Mouse (Mus musculus) limb, embryonic 11.5 days (tissue): ENCODE results near the gene Col1a2. TPM values are rescaled to one million over a fixed set of nuclear protein-coding genes. Genes with fewer than 3 reads are reported as not detected.

Source experiments
- ATAC-seq: fragments of 200-750 bp; cut with Nextera tagmentation; 2 replicates; pipeline ENCODE4 v1.8.0; 2017; ENCODE audit warnings: low read depth; ENCODE audit not compliant: insufficient number of reproducible peaks, low FRiP score, low TSS enrichment
- DNase-seq: peaks from one replicate; pipeline ENCODE4 v3.0.0-alpha.2; 2015; ENCODE audit warnings: low spot score
- H3K27ac ChIP-seq: fragments of 300-500 bp; sonication (generic); replicated peaks from 2 replicates; pipeline ENCODE4 v1.5.1; 2014; ENCODE audit warnings: low read depth, mild to moderate bottlenecking, low read length
- H3K27me3 ChIP-seq: fragments of 300-500 bp; sonication (generic); 2 replicates; pipeline ENCODE4 v1.6.1; 2014; ENCODE audit warnings: mild to moderate bottlenecking, low read length, mixed read lengths; ENCODE audit not compliant: control insufficient read depth, insufficient read depth
- H3K36me3 ChIP-seq: fragments of 300-500 bp; sonication (generic); 2 replicates; pipeline ENCODE4 v1.6.1; 2014; ENCODE audit warnings: mild to moderate bottlenecking, low read length, moderate library complexity, mixed read lengths; ENCODE audit not compliant: control insufficient read depth, insufficient read depth
- H3K4me1 ChIP-seq: fragments of 300-500 bp; sonication (generic); 2 replicates; pipeline ENCODE4 v1.6.1; 2014; ENCODE audit warnings: low read length, mixed read lengths; ENCODE audit not compliant: control insufficient read depth, insufficient read depth
- H3K4me2 ChIP-seq: fragments of 300-500 bp; sonication (generic); 2 replicates; pipeline ENCODE4 v1.6.1; 2014; ENCODE audit warnings: low read depth, mild to moderate bottlenecking, moderate library complexity; ENCODE audit not compliant: severe bottlenecking
- H3K4me3 ChIP-seq: fragments of 300-500 bp; sonication (generic); 2 replicates; pipeline ENCODE4 v1.5.1; 2014; ENCODE audit warnings: low read depth, low read length
- H3K9ac ChIP-seq: fragments of 300-500 bp; sonication (generic); 2 replicates; pipeline ENCODE4 v1.6.1; 2014; ENCODE audit warnings: mild to moderate bottlenecking, low read length
- H3K9me3 ChIP-seq: fragments of 300-500 bp; sonication (generic); 2 replicates; pipeline ENCODE4 v1.6.1; 2016; ENCODE audit warnings: low read length; ENCODE audit not compliant: control insufficient read depth
- WGBS: fragments of 180-500 bp; shearing (Covaris S2); extraction: QIAGEN DNeasy Blood & Tissue Kit; methylation state at CpG from one replicate; pipeline ENCODE4 v1.1.7; 2014; 5-methylcytosine and 5-hydroxymethylcytosine counted together
- polyA plus RNA-seq: library from polyadenylated mRNA; unstranded; fragments of >200 nt; fragmentation: Nextera tagmentation; extraction: Ambion mirVana; gene quantifications from 2 replicates; pipeline ENCODE4 v1.2.1, GENCODE M21; 2014

Gene Col1a2
- polyA plus RNA-seq, 1 experiment from 2014 or later: 243 TPM

DNA sequence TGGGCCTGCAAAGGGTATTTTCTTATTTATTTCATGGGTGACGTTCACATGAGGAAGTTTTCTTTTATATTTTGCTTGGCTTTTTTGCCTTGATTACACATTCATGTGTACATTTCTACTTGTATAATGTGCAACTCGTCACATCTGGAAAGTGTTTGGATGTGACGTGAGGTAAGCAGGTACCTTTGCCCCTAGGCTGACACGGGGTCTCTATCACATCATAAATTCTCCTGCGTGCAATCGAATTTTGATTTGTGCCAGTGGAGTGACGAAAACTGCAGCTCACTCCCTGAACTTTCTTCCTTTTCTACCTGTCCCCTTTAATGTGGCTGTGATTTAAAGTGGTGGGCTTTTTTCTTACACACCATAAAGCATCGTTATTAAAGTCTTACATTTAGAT is 52.5 kb downstream of the Col1a2 start:
- peaks cover 41% of the 10 kb centered on the region for H3K4me1 ChIP-seq
- peak overlapping the region; percentile 89; the same call in 1 of the 2 replicates for H3K27ac ChIP-seq

DNA sequence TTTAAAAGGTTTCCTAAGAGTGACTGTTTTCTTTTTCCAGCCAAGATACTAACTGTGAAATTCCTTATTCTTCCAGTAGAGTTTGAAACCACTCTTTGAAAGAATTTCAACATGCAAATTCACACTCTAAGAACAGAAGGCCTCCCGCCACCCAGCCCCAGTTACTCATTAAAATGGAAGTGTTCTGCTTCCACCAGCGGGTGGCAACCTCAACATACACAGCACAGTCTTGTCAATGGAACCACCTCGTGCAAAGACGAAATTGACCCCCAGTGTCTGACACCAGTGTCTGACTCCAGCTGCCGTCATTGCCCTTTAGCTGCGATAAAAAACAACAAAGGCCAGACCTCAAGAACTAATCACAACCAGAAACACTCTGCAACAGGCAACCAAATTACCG is 53.1 kb downstream of the Col1a2 start:
- ATAC-seq (peak; percentile 84), DNase-seq (peak; percentile 88)
- no peaks in the 10 kb centered on the region for H3K27me3 ChIP-seq
- no peak overlapping the region; the same call in 1 of the 2 replicates for H3K4me2 ChIP-seq
- no peaks in the 10 kb centered on the region for H3K9me3 ChIP-seq
- H3K4me1 ChIP-seq: peaks cover 44% of the 10 kb centered on the region
- H3K9ac ChIP-seq: no peak overlapping the region
- H3K36me3 ChIP-seq: no peaks in the 10 kb centered on the region
- no peak overlapping the region for H3K4me3 ChIP-seq
- WGBS: 3% methylated on average over 7 of the region's 7 CpGs
- H3K27ac ChIP-seq: peak overlapping the region; percentile 89

More for the DNA sequence above, 52.5 kb downstream of the Col1a2 start:
- DNase-seq (peak; percentile 91), ATAC-seq (peak; percentile 78)
- Histone ChIP-seq H3K9ac (no peak overlapping the region), H3K36me3 (no peaks in the 10 kb centered on the region), H3K9me3 (no peaks in the 10 kb centered on the region), H3K27me3 (no peaks in the 10 kb centered on the region), H3K4me3 (no peak overlapping the region), H3K4me2 (no peak overlapping the region)
- 9% methylated on average over 8 of the region's 8 CpGs for WGBS

DNA sequence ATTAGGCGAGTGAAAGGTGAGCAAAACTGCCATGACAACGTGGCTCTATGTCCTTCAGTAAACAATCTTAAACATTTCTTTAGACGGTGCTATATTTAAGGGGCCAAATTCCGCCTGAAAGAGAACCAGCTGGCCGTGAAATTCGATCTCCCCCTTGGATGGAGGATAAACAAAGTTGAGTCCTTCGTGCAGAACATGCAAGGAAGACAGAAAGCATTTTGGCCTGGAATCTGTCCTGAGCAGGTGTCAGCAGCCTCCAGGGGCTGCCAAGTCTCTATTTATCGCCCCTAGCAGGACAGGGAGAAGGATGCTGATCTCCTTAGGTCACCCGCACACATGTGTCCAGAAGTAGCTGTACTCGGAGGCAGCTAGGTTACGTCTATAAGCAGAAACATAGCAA is 56.5 kb downstream of the Col1a2 start:
- 8% methylated on average over 11 of the region's 11 CpGs for WGBS
- Histone ChIP-seq H3K27ac (peak overlapping the region; percentile 85), H3K4me3 (no peak overlapping the region), H3K4me2 (0 out of 2 replicates have a peak overlapping the region, but pooled peaks have one; percentile 7), H3K36me3 (no peaks in the 10 kb centered on the region), H3K27me3 (no peaks in the 10 kb centered on the region), H3K4me1 (peaks cover 32% of the 10 kb centered on the region), H3K9me3 (no peaks in the 10 kb centered on the region), H3K9ac (no peak overlapping the region)
- DNase-seq (peak; percentile 75), ATAC-seq (peak; percentile 24; the same call in 1 of the 2 replicates)

DNA sequence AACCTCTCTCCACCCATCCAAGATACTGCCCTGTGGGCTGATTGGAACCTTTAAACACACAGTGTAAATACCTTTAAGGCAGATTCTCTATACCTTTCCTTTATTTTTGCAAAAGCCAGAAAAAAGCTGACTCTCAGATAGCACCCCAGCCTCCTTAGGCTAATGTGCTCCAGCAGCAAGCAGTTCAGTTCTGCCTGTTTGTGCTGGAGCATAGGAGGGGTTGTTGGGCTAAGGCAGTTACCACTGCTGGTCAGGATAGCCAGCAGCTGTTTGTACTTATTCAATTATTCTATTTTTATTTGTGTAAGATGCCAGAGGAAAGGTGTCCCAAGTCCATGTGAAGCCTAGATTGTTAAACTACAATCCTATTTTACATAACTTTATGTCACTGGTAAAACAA is 57.0 kb downstream of the Col1a2 start:
- H3K4me1 ChIP-seq: peaks cover 32% of the 10 kb centered on the region
- no peak for ATAC-seq

DNA sequence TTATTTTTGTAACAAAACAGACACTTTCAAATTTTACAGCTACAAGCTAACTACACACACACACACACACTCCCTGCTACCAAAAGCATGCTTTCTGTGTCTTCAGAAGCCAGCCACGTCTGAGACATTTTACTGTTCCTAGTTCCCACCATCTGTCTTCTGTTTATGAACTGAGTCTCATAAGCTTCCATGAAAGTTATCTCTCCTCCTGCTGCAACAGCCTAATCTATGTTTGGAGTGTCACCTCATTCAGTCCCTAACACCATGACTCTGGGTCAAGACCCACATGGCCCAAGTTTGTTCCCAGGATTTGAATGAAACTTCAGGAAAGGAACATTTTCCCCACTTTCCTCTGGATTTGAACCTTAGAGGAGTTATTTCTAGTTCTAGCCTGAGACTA is 57.8 kb downstream of the Col1a2 start:
- ATAC-seq (no peak), DNase-seq (no peak)
- Histone ChIP-seq H3K4me2 (no peak overlapping the region), H3K36me3 (no peaks in the 10 kb centered on the region), H3K27me3 (no peaks in the 10 kb centered on the region), H3K4me1 (peaks cover 32% of the 10 kb centered on the region), H3K9me3 (no peaks in the 10 kb centered on the region), H3K27ac (peak overlapping the region; percentile 39; the same call in 1 of the 2 replicates), H3K9ac (no peak overlapping the region), H3K4me3 (no peak overlapping the region)
- 10% methylated on average over 1 of the region's 1 CpGs for WGBS

More for the DNA sequence above, 57.0 kb downstream of the Col1a2 start:
- no peaks in the 10 kb centered on the region for H3K9me3 ChIP-seq
- no peaks in the 10 kb centered on the region for H3K36me3 ChIP-seq
- DNase-seq: no peak
- H3K27ac ChIP-seq: peak overlapping the region; percentile 85
- no peaks in the 10 kb centered on the region for H3K27me3 ChIP-seq
- H3K4me3 ChIP-seq: no peak overlapping the region
- no peak overlapping the region for H3K9ac ChIP-seq
- H3K4me2 ChIP-seq: 0 out of 2 replicates have a peak overlapping the region, but pooled peaks have one; percentile 7

DNA sequence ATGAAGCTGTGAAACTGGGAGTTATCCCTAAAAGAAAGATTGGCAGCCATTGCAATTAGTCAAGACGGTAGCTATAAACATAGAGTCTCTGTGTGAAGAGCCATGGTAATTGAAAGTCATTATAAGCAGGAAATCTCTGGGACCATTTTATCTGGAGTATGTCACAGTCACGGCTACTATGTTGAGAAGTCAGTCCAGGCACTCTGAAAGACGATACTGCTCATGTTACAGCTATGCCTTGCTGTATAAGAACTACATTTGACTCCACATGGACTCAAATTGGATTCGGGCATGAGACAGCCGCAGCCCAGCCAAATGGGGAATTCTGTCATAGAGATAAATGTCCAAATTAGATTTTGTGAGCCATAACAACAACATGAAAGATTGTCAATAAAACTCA is 58.9 kb downstream of the Col1a2 start:
- Histone ChIP-seq H3K36me3 (no peaks in the 10 kb centered on the region), H3K4me1 (peaks cover 23% of the 10 kb centered on the region), H3K4me3 (no peak overlapping the region), H3K9ac (no peak overlapping the region), H3K27ac (no peak overlapping the region), H3K4me2 (no peak overlapping the region), H3K27me3 (no peaks in the 10 kb centered on the region), H3K9me3 (no peaks in the 10 kb centered on the region)
- no peak for DNase-seq
- WGBS: 52% methylated on average over 5 of the region's 5 CpGs
- ATAC-seq: no peak

DNA sequence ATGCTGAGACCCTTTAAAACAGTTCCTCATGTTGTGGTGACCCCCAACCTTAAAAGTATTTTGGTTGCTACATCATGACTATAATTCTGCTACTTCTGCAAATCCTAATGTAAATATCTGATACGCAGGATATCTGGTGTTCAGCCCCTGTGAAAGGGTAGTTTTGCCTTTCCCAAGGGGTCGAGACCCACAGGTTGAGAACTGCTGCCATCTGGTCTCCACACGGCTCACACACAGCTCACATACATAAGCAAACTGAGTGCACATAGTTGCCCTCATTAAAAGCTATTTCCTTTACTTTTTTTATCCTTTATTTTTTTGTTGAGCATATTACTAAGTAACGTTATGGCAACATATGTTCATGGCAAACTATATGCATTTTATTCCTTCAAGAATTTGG is 65.8 kb downstream of the Col1a2 start:
- DNase-seq (peak; percentile 86), ATAC-seq (peak; percentile 67; the same call in 1 of the 2 replicates)
- no peak overlapping the region for H3K4me3 ChIP-seq
- H3K9me3 ChIP-seq: no peaks in the 10 kb centered on the region
- H3K9ac ChIP-seq: no peak overlapping the region
- no peaks in the 10 kb centered on the region for H3K27me3 ChIP-seq
- H3K36me3 ChIP-seq: no peaks in the 10 kb centered on the region
- peaks cover 10% of the 10 kb centered on the region; the same call in 1 of the 2 replicates for H3K4me1 ChIP-seq
- 18% methylated on average over 4 of the region's 4 CpGs for WGBS
- no peak overlapping the region for H3K4me2 ChIP-seq
- peak overlapping the region; percentile 56; the same call in 1 of the 2 replicates for H3K27ac ChIP-seq

DNA sequence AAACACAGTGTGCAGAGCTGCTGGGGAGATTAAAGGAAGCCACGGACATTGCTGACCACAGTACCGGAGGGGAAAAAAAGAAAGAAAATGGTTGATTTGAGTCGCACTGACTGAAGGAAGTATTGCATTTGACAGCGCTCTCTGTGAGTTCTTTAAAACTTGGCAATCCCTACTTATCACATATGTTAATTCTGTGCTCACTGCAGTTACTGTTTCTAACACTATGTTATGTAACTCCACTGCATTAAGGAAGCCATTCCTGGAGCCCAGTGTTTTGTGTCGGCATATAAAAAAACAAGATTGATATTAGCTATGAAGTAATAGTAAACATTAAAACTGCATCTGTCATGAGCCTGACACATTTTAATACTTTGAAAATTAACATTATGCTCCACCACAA is 73.1 kb downstream of the Col1a2 start:
- H3K27ac ChIP-seq: no peak overlapping the region
- 0 out of 2 replicates have a peak, but pooled peaks cover 2% of the 10 kb centered on the region for H3K4me1 ChIP-seq
- DNase-seq: no peak
- no peak overlapping the region for H3K9ac ChIP-seq
- H3K27me3 ChIP-seq: no peaks in the 10 kb centered on the region
- no peak overlapping the region for H3K4me3 ChIP-seq
- H3K36me3 ChIP-seq: no peaks in the 10 kb centered on the region
- H3K9me3 ChIP-seq: no peaks in the 10 kb centered on the region
- no peak for ATAC-seq
- 66% methylated on average over 5 of the region's 5 CpGs for WGBS
- H3K4me2 ChIP-seq: no peak overlapping the region

DNA sequence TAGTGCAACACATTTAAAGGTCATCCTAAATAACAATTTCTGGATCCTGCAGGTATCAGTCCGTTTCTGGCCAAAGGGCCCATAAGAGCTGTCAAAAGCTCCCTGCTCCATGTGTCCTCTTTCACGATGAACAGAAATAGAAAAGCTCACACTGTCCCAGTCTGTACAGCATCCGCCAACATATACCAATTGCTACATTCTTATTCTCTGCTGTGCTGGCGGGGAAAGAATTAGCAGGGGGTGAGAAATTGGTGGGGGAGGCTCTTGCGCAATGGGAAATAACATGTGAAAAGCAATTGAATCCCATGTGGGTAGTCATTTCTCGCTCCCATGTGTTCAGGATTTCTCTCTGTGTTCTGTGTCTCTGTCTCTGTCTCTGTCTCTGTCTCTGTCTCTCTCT is 73.7 kb downstream of the Col1a2 start:
- DNase-seq (no peak), ATAC-seq (no peak)
- Histone ChIP-seq H3K27ac (no peak overlapping the region), H3K27me3 (no peaks in the 10 kb centered on the region), H3K4me1 (0 out of 2 replicates have a peak, but pooled peaks cover 4% of the 10 kb centered on the region), H3K36me3 (no peaks in the 10 kb centered on the region), H3K4me3 (no peak overlapping the region), H3K9me3 (no peaks in the 10 kb centered on the region), H3K9ac (no peak overlapping the region), H3K4me2 (no peak overlapping the region)
- WGBS: 84% methylated on average over 6 of the region's 6 CpGs
